Mouse (Mus musculus) heart, adult 2 months (tissue): ENCODE measurements around the gene Plxna2.

ENCODE experiments used
- CTCF ChIP-seq: fragments of 200-600 bp; IDR thresholded peaks from 2 replicates; pipeline ENCODE4 v1.8.1; 2022; ENCODE audit warnings: antibody characterized with exemption, mild to moderate bottlenecking, moderate library complexity
- EP300 ChIP-seq: fragments of 200-500 bp; IDR thresholded peaks from 2 replicates; pipeline ENCODE4 v1.6.1; 2011; ENCODE audit warnings: low read depth, low read length, control low read depth; ENCODE audit not compliant: insufficient read depth

GRCm38 (mm10) chr1:194588711-194589451 lies 29.1 kb upstream of the Plxna2 start:
- no peak for TF ChIP-seq CTCF
- no peak for TF ChIP-seq EP300
